Mouse (Mus musculus): ENCODE results near the gene Kif17. TPM values are rescaled to one million over a fixed set of nuclear protein-coding genes. Genes with fewer than 3 reads are reported as not detected.

Kif17 gene
- polyA plus RNA-seq, 1 experiment: 1.4 TPM

DNA sequence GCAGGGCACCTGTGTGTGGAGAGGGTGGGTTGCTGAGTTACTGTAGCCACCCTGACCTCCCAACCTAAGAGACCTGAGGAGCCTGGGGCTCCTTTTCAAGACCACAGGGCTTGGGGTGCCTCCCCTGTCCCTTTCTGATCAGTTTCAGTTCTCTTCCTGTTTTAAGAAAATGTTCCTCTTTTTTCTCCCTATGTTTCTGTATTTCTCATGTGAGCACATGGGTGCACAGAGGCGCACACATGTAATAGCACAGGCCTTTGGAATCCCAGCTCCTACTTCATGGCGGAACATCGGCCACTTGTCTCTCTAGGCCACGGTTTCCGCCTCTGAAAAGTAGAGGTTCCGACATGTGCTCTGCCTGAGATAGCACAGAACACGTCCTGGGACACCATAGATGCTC, 38.5 kb downstream of the Kif17 start:
- Histone ChIP-seq H3K4me3 (replicated peaks) (no peak overlapping the region), H3K4me1 (peaks cover 36% of the 10 kb centered on the region), H3K36me3 (replicated peaks; ENCODE audit: low read length) (no peaks in the 10 kb centered on the region), H3K27me3 (replicated peaks) (peaks cover 62% of the 10 kb centered on the region), H3K9me3 (peaks cover 7% of the 10 kb centered on the region)
- no peak for TF ChIP-seq GATA1 (IDR thresholded peaks at IDR 0.05; ENCODE audit: borderline replicate concordance, low read length)
- no peak for TF ChIP-seq FLI1 (IDR thresholded peaks at IDR 0.05; ENCODE audit: low read length)

GRCm38 (mm10) chr4:138292028-138292427, 41.8 kb downstream of the Kif17 start:
- no peak for TF ChIP-seq GATA1 (IDR thresholded peaks at IDR 0.05; ENCODE audit: borderline replicate concordance, low read length)
- TF ChIP-seq FLI1 (IDR thresholded peaks at IDR 0.05; ENCODE audit: low read length): no peak
- Histone ChIP-seq H3K27me3 (replicated peaks) (peaks cover 42% of the 10 kb centered on the region), H3K9me3 (no peaks in the 10 kb centered on the region), H3K4me1 (peaks cover 37% of the 10 kb centered on the region), H3K36me3 (replicated peaks; ENCODE audit: low read length) (no peaks in the 10 kb centered on the region), H3K4me3 (replicated peaks) (no peak overlapping the region)

DNA sequence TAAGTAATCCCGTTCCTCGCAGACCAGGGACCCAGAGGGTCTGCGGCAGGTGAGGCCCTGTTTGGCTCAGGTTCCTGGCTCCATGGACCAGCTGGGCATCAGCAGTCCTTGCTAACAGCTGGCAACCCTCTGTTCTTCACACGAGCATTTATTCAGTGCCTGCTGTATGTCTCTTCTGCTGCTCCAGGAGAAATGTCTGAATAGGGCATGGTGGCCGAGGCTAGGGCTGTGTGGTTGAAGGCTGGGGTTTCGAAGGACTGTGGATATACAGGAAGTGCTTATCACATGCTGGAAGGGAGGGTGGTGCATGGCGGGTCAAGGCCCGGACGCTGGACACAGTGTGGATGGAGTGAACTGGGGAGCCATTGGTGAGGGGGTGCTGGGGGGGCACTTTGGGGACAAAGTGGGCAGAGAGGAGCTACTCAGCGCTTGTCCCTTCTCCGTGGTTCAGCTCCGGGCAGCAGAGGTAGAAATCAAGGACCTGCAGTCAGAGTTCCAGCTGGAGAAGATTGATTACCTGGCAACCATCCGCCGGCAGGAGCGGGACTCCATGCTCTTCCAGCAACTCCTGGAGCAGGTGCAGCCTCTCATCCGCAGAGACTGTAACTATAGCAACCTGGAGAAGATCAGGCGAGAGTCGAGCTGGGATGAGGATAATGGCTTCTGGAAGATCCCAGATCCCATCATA, 43.2 kb downstream of the Kif17 start:
- Histone ChIP-seq H3K27me3 (replicated peaks) (peaks cover 37% of the 10 kb centered on the region), H3K4me1 (peaks cover 34% of the 10 kb centered on the region), H3K4me3 (replicated peaks) (peak overlapping the region; percentile 18)

DNA sequence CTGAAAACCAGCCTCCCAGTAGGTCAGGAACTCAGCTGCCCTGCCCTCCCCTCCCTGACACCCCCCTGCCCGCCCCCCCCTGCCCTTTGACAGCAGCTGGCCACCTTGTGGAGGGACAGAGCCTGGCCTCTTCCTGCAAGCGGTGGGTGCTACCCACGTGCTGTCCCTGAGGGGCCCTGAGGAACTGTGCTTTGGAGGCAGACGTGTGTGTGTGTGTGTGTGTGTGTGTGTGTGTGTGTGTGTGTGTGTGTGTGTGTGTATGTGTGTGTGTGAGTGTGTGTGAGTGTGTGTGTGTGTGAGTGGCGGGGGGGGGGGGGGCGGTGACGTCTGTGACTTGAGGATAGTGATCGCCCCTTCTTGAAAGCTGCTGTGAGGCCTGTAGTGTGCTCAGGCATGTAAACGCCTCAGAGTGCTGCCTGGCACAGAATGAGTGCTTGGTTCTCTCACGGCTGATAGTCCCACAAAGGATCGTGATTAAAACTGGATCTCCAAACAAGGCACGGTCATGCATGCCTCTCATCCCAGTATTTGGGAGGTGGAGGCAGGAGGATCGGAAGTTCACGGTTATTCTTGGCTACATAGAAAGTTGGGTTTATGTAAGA, 43.8 kb downstream of the Kif17 start:
- TF ChIP-seq FLI1 (IDR thresholded peaks at IDR 0.05; ENCODE audit: low read length) (no peak), GATA1 (IDR thresholded peaks at IDR 0.05; ENCODE audit: borderline replicate concordance, low read length) (no peak)
- H3K36me3 ChIP-seq (replicated peaks; ENCODE audit: low read length): no peaks in the 10 kb centered on the region
- H3K9me3 ChIP-seq: no peaks in the 10 kb centered on the region
- H3K4me3 ChIP-seq (replicated peaks): no peak overlapping the region
- H3K27me3 ChIP-seq (replicated peaks): peaks cover 35% of the 10 kb centered on the region
- peaks cover 28% of the 10 kb centered on the region for H3K4me1 ChIP-seq

More for the DNA sequence above, 43.2 kb downstream of the Kif17 start:
- H3K36me3 ChIP-seq (replicated peaks; ENCODE audit: low read length): no peaks in the 10 kb centered on the region
- TF ChIP-seq GATA1 (IDR thresholded peaks at IDR 0.05; ENCODE audit: borderline replicate concordance, low read length): no peak
- no peaks in the 10 kb centered on the region for H3K9me3 ChIP-seq

- no peaks in the 10 kb centered on the region for H3K36me3 ChIP-seq (replicated peaks; ENCODE audit: low read length)
- no peak overlapping the region for H3K4me3 ChIP-seq (replicated peaks)
- no peaks in the 10 kb centered on the region for H3K9me3 ChIP-seq
- peaks cover 12% of the 10 kb centered on the region for H3K27me3 ChIP-seq (replicated peaks)
- no peak for TF ChIP-seq GATA1 (IDR thresholded peaks at IDR 0.05; ENCODE audit: borderline replicate concordance, low read length)
- TF ChIP-seq FLI1 (IDR thresholded peaks at IDR 0.05; ENCODE audit: low read length): no peak
- peaks cover 30% of the 10 kb centered on the region for H3K4me1 ChIP-seq
Measured at GRCm38 (mm10) chr4:138301271-138301780, 51.1 kb downstream of the Kif17 start.

GRCm38 (mm10) chr4:138303011-138303410, 52.8 kb downstream of the Kif17 start:
- Histone ChIP-seq H3K9me3 (no peaks in the 10 kb centered on the region), H3K4me1 (peaks cover 47% of the 10 kb centered on the region), H3K36me3 (replicated peaks; ENCODE audit: low read length) (peaks cover 16% of the 10 kb centered on the region), H3K27me3 (replicated peaks) (peaks cover 9% of the 10 kb centered on the region), H3K4me3 (replicated peaks) (peak overlapping the region; percentile 14)
- TF ChIP-seq GATA1 (IDR thresholded peaks at IDR 0.05; ENCODE audit: borderline replicate concordance, low read length) (no peak), FLI1 (IDR thresholded peaks at IDR 0.05; ENCODE audit: low read length) (no peak)

DNA sequence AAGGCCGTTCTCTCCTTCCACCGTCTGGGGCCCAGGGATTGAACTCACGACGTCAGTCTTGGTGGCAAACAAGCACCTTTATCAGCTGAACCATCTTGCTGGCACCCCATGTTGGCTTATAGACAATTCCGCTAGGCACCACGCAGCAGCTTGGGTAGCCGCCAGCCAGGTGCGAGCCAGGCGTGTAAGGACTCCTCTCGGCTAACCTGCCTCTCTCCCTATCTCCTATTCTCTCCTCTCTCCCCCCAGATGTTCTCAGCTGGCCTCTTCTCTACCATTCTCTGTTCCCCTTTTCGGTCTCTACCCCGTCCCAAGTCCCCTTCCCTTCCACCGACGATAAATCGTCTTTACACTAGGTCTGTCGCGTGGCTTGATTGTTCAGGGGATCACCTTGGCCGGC, 53.5 kb downstream of the Kif17 start:
- H3K4me3 ChIP-seq (replicated peaks): peak overlapping the region; percentile 99
- peaks cover 24% of the 10 kb centered on the region for H3K36me3 ChIP-seq (replicated peaks; ENCODE audit: low read length)
- peaks cover 52% of the 10 kb centered on the region for H3K4me1 ChIP-seq
- peaks cover 3% of the 10 kb centered on the region for H3K27me3 ChIP-seq (replicated peaks)
- no peaks in the 10 kb centered on the region for H3K9me3 ChIP-seq
- TF ChIP-seq GATA1 (IDR thresholded peaks at IDR 0.05; ENCODE audit: borderline replicate concordance, low read length): no peak
- no peak for TF ChIP-seq FLI1 (IDR thresholded peaks at IDR 0.05; ENCODE audit: low read length)

GRCm38 (mm10) chr4:138304340-138305104, 54.3 kb downstream of the Kif17 start, which contains the start of gene Ddost:
TSS of gene Ddost (plus strand) at chr4:138304730.
- H3K9me3 ChIP-seq: no peaks in the 10 kb centered on the region
- no peaks in the 10 kb centered on the region for H3K27me3 ChIP-seq (replicated peaks)
- H3K4me3 ChIP-seq (replicated peaks): peak within 1 kb of the TSS; percentile 99
- H3K36me3 ChIP-seq (replicated peaks; ENCODE audit: low read length): peaks cover 31% of the 10 kb centered on the region
- H3K4me1 ChIP-seq: peaks cover 52% of the 10 kb centered on the region
- TF ChIP-seq GATA1 (IDR thresholded peaks at IDR 0.05; ENCODE audit: borderline replicate concordance, low read length): no peak
- peak; percentile 52; the same call in 1 of the 2 replicates for TF ChIP-seq FLI1 (IDR thresholded peaks at IDR 0.05; ENCODE audit: low read length)

DNA sequence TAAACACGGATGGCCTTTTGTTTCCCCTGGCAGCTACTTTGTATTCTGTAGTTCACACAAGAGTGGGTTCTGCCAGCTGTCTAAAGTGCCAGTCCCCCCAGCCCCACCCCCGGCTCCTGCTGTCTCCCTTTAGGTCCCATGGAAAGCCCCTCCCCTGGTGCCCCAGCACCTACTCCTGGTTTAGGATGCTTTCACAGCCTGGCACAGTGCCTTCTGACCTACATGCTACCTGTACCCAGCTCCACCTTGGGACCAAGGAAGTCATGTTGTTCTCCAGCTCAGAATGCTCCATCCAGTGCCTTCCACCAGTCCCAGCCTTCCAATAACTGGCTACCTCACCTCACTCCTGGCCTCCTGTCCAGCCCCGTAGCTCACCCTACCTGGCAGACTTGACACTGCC, 56.8 kb downstream of the Kif17 start:
- Histone ChIP-seq H3K4me3 (replicated peaks) (peak overlapping the region; percentile 69), H3K27me3 (replicated peaks) (no peaks in the 10 kb centered on the region), H3K9me3 (no peaks in the 10 kb centered on the region), H3K36me3 (replicated peaks; ENCODE audit: low read length) (peaks cover 56% of the 10 kb centered on the region), H3K4me1 (peaks cover 52% of the 10 kb centered on the region)
- TF ChIP-seq GATA1 (IDR thresholded peaks at IDR 0.05; ENCODE audit: borderline replicate concordance, low read length) (no peak), FLI1 (IDR thresholded peaks at IDR 0.05; ENCODE audit: low read length) (no peak)

Data from megakaryocyte, embryonic 14.5 days (primary cell).